Mouse (Mus musculus): ENCODE measurements around the gene Fibp. TPM values are rescaled to one million over a fixed set of nuclear protein-coding genes. Genes with fewer than 3 reads are reported as not detected.

Gene Fibp
- polyA plus RNA-seq, 1 experiment from 2014 or later: 40.2 TPM

DNA sequence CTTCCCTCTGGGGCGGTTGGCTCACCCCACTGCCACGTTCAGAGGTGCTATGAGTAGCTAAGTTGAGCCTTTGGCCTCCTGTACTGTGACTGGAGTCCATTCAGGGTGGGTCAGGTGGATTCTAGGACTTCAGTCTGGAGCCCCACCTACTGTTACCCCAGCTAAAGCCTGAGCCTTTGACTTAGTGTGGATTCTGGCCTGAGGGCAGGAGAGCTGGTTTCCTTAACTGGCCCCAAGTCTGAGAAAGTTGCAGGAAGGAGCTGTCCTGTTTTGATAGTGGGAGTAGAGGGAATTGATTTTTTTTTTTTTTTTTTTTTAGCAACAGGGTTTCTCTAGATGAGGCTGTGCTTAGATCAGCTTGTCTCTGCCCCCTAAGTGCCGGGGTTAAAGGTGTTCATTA is 33.9 kb downstream of the Fibp start:
- peaks cover 42% of the 10 kb centered on the region for H3K36me3 ChIP-seq (ENCODE audit: inconsistent target)
- WGBS (ENCODE audit: missing documents): 100% methylated on average over 1 of the region's 3 CpGs
- H3K79me2 ChIP-seq (ENCODE audit: inconsistent target): peaks cover 46% of the 10 kb centered on the region
- no peak overlapping the region for H3K27ac ChIP-seq
- H3K4me3 ChIP-seq (ENCODE audit: inconsistent target): no peak overlapping the region

DNA sequence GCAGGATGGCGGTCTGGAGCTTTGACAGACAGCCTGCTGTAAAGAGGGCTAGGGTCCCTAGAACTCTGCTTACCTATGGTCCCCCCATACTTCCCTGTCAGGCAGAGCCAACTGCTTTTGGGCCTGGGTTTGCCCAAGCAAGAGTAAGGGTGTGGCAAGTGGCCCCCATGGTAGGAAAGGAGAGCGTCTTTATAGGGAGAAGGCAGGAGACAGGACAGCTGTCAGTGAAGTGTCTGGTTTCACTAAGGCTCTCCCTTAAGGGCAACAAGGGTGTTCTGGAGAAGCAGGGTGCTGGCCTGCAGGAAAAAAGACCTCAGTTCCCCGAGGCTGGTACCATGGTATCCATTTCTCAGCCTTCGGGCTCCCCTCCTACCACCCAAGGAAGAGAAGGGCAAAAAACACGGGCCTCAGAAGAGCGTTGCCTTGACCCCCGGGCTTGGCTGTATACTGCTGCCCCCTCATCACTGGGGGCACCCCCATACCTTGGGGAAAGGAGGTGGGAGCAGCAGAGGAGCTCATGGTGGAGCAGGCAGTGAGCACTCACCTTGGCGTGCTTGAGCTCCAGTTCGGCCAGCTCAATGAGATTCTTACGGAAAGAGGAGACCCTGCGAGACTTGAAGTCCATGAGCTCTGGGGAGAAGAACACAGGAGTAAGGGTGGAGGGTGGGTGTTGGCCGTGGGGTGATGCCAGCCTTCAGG is 35.1 kb downstream of the Fibp start:
- peaks cover 53% of the 10 kb centered on the region for H3K79me2 ChIP-seq (ENCODE audit: inconsistent target)
- H3K36me3 ChIP-seq (ENCODE audit: inconsistent target): peaks cover 42% of the 10 kb centered on the region
- H3K4me3 ChIP-seq (ENCODE audit: inconsistent target): no peak overlapping the region
- 95% methylated on average over 12 of the region's 12 CpGs for WGBS (ENCODE audit: missing documents)
- no peak overlapping the region for H3K27ac ChIP-seq

DNA sequence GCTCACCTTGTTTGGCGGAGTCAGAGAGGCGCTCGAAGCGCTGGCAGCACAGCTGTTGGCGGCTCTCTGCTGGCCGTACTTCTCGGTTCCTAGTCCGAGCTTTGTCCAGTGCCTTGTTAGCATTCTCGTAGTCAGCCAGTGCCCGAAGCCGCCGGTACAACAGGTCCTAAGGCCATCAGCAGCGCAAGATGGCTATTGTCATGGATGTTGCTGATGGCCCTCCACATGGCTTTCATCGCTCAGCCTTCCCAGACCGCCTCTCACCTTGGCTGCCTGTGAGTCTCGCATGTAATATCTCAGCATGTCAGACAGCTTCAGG is 35.6 kb downstream of the Fibp start:
- Histone ChIP-seq H3K27ac (no peak overlapping the region), H3K4me3 (ENCODE audit: inconsistent target) (no peak overlapping the region), H3K36me3 (ENCODE audit: inconsistent target) (peaks cover 42% of the 10 kb centered on the region), H3K79me2 (ENCODE audit: inconsistent target) (peaks cover 58% of the 10 kb centered on the region)
- WGBS (ENCODE audit: missing documents): 95% methylated on average over 16 of the region's 16 CpGs

DNA sequence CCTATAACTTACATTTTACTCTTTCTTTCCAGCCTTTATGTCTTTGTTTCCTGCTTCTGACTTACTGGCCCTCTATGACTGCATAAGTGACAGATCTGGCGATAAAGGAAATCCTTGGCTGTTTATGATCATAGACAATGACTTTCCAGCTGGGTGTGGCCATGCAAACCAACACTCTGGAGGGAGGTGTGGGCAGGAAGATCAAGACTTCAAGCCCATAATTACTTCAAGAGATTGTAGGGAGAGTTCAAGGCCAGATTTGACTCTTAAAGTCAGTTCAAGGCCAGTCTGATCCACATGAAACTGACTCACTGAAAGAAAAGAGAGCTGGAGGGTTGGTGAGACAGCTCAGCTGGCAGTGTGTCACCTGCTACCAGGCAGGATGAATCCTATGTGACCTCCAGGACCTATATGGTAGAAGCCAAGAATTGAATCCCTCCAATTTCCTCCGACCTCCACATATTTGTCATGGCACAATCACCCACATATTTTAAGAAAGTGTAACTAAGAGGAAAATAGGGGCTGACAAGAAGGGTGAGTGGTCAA is 40.0 kb downstream of the Fibp start:
- WGBS (ENCODE audit: missing documents): 94% methylated on average over 2 of the region's 2 CpGs
- no peak overlapping the region for H3K27ac ChIP-seq
- H3K79me2 ChIP-seq (ENCODE audit: inconsistent target): peaks cover 63% of the 10 kb centered on the region
- no peak overlapping the region for H3K4me3 ChIP-seq (ENCODE audit: inconsistent target)
- peaks cover 24% of the 10 kb centered on the region for H3K36me3 ChIP-seq (ENCODE audit: inconsistent target)

DNA sequence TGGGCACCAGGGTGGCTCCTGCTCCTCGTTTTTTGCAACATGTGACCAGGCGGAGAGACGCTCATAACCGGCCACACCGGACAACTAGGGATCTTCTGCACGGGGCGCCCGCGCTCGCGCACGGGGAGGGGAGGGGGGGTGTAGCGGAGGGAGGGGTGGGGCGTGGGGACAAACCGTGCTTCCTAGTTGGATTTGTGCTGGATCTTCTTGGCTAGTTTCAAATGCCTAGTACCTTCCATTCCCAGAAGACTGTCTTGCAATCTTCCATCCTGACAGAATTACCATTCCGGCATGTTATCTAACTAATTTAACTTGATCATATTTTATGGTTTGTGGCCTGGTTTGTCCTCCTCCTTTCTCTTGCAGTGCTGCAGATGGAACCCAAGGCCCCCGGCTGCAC is 43.3 kb downstream of the Fibp start, which contains the start of gene 1700020D05Rik:
Gene 1700020D05Rik (minus strand): TSS at position 101 of the 400 bp plus-strand sequence.
- H3K27ac ChIP-seq: no peak within 1 kb of the TSS
- peaks cover 89% of the 10 kb centered on the region for H3K79me2 ChIP-seq (ENCODE audit: inconsistent target)
- WGBS (ENCODE audit: missing documents): 96% methylated on average over 17 of the region's 17 CpGs
- H3K36me3 ChIP-seq (ENCODE audit: inconsistent target): peaks cover 5% of the 10 kb centered on the region; the same call in 1 of the 2 replicates
- H3K4me3 ChIP-seq (ENCODE audit: inconsistent target): no peak within 1 kb of the TSS

DNA sequence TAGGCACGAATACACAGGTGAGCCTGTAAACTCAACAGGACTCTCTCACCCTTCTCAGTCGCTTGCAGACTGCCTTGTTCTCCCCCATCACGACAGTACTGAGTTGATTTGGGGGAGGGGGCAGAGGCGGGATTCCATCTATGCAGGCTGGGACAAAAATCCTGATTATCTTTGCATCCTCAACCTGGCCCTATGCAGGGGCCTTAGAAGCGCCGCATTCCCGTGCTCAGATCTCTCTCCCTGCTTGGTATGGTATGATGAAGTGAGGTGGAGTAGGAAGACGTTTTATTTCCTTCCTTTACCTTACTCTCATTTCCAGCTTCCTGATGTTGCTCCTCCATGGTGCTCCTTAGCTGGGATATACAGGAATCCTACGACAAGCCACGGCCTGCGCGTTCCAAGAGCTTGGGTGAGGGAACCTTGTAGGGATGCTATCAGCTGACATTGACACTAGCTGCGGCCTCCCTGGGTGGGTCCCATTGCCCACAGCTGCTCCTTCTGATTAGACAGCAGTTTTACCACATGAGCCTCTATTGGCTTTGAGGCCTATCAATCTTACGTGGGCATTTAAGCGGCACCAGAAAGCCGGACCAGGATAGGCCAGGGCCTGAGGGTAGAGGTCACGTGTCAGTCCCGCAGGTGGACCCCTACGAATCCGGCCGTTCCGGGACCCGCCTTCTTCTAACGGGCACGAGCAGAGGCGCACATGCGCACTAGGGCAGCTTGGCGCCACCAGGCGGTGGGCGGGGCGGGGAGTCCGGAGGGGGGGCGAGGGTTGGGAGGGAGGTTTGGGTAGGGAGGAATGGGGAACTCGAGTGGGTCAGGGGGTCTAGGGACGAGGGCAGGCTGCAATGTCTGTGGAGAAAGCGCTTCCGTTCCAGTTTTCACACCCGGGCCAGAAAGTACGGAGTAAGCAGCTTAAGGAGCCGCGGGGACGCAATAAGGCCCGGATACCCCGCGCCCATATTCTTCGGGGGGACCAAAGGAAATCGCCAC is 49.9 kb downstream of the Fibp start, which contains the start of gene Snx32:
Gene Snx32 (minus strand): TSS at position 508 of the 996 bp plus-strand sequence.
- WGBS (ENCODE audit: missing documents): 2% methylated on average over 46 of the region's 47 CpGs
- peak within 1 kb of the TSS; percentile 89 for H3K27ac ChIP-seq

DNA sequence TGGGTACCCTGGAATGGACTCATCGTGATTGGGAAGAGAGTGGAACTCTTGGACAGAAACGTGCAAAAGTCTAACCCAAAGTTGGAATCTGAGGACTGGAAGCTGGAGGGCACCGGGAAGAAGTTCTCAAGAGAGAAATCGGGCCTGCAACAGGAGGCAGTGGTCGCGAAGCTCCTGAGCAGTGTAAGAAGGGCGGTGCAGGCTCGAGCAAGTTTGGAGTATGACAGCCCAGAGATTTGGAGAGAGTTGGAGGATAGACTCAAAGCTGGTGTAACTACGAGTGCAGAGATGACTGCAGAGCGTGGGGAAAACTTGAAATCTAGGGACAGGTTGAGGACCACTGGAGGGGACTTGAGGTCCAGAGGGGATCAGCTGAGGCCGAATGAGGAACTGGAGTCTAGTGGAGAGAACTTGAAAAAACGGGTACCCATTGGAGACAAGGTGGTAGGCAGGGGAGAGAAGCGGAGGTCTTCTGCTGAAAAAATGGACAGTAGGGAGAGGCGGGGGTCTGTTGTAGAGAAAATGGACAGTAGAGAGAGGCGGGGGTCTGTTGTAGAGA is 50.7 kb downstream of the Fibp start:
- Histone ChIP-seq H3K79me2 (ENCODE audit: inconsistent target) (peaks cover 57% of the 10 kb centered on the region), H3K36me3 (ENCODE audit: inconsistent target) (no peaks in the 10 kb centered on the region), H3K27ac (peak overlapping the region; percentile 89), H3K4me3 (ENCODE audit: inconsistent target) (peak overlapping the region; percentile 71)
- WGBS (ENCODE audit: missing documents): 12% methylated on average over 15 of the region's 15 CpGs

More for the DNA sequence above, 49.9 kb downstream of the Fibp start, which contains the start of gene Snx32:
- peak within 1 kb of the TSS; percentile 86 for H3K4me3 ChIP-seq (ENCODE audit: inconsistent target)
- no peaks in the 10 kb centered on the region for H3K36me3 ChIP-seq (ENCODE audit: inconsistent target)
- peaks cover 65% of the 10 kb centered on the region for H3K79me2 ChIP-seq (ENCODE audit: inconsistent target)

DNA sequence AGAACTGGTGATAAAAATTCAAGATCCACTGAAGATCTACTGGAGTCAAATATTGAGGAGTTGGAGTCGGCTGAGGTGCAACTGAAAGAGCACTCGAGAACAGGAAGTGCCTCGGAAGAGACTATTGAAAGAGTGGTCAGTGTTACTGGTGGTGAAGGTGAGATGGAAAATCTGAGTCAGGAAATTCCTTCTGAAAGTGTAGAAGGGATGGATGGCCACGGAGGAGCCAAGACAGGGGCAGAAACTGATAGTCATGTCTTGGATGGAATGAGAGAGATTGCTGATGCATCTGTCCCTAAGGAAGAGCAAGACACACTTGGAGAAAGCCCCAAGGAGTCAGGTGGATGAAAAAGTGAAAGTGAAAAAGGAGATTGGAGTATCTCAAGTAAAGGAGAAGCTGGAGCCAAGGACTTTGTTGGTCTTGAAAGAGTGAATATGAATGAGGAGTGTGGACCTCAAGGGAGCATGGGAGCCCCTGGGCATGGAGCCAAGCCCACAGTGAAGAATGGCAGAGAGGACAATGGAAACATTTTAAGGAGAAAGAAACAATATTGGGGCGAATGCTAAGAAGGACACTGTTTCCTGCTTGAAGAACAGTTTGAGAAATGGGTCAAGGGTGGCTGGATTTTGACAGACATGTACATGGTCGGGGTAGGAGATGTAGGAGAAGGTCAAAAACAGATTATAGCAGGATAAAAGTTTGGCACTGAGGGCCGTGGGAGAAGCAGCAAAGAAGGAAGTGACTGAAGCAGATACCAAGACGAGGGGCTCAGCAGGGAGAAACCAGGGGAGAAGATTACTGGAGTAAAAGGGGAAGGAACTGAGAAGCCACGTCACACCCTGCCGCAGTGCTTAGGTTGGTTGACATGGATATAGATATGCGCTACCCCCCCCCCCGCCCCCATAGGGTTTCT is 51.9 kb downstream of the Fibp start:
- 6% methylated on average over 11 of the region's 12 CpGs for WGBS (ENCODE audit: missing documents)
- Histone ChIP-seq H3K27ac (peak overlapping the region; percentile 78), H3K79me2 (ENCODE audit: inconsistent target) (peaks cover 45% of the 10 kb centered on the region), H3K36me3 (ENCODE audit: inconsistent target) (no peaks in the 10 kb centered on the region), H3K4me3 (ENCODE audit: inconsistent target) (peak overlapping the region; percentile 71)

DNA sequence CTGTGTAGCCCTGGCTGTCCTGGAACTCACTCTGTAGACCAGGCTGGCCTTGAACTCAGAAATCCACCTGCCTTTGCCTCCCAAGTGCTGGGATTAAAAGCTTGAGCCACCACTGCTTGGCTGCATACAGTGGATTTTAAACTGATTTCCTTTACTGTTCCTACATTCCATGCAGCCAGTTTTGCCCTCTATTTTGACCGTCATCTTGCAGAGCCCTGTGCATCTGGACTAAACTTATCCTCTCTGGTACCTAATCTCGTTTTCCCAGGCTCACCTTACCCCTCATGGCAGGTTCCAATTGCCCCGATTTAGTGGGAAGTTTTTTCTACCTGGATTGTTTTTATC is 52.6 kb downstream of the Fibp start:
- peaks cover 38% of the 10 kb centered on the region for H3K79me2 ChIP-seq (ENCODE audit: inconsistent target)
- H3K36me3 ChIP-seq (ENCODE audit: inconsistent target): no peaks in the 10 kb centered on the region
- H3K27ac ChIP-seq: peak overlapping the region; percentile 78
- no peak overlapping the region for H3K4me3 ChIP-seq (ENCODE audit: inconsistent target)
- WGBS (ENCODE audit: missing documents): 47% methylated on average over 3 of the region's 3 CpGs

Other genes starting within 250 kb of the Fibp start
- 14.8 to 16.9 TPM (median 16.9 TPM) in 3 replicates for gene Pacs1, start 187.5 kb upstream of the Fibp start, polyA plus RNA-seq (2018)
- 131 to 171 TPM (median 133 TPM) in 3 replicates for gene Sf3b2, start 165.2 kb upstream of the Fibp start, polyA plus RNA-seq (2018)
- not detected in 3 replicates for gene Gal3st3, start 162.3 kb upstream of the Fibp start, polyA plus RNA-seq (2018)
- not detected in 3 replicates for gene Catsper1, start 124.9 kb upstream of the Fibp start, polyA plus RNA-seq (2018)
- gene Cst6, start 111.0 kb upstream of the Fibp start, polyA plus RNA-seq (2018): 0.05 to 0.27 TPM in 2 of 3 replicates, not detected in the other
- 12.7 to 36.5 TPM (median 17.7 TPM) in 3 replicates for gene Eif1ad, start 93.9 kb upstream of the Fibp start, polyA plus RNA-seq (2018)
- gene Banf1, start 93.4 kb upstream of the Fibp start, polyA plus RNA-seq (2018): 43.3 to 113 TPM (median 54.5 TPM) in 3 replicates
- gene Sart1, start 71.9 kb upstream of the Fibp start, polyA plus RNA-seq (2018): 31.4 to 48.9 TPM (median 32.4 TPM) in 3 replicates
- gene Tsga10ip, start 58.1 kb upstream of the Fibp start, polyA plus RNA-seq (2018): not detected in 3 replicates
- 147 to 170 TPM (median 156 TPM) in 3 replicates for gene Drap1, start 35.6 kb upstream of the Fibp start, polyA plus RNA-seq (2018)
- 28.7 to 55.4 TPM (median 29.9 TPM) in 3 replicates for gene AI837181, start 35.5 kb upstream of the Fibp start, polyA plus RNA-seq (2018)
- gene Fosl1, start 13.1 kb upstream of the Fibp start, polyA plus RNA-seq (2018): 0.43 TPM in 1 of 3 replicates, not detected in the others
- 0.80 to 3.3 TPM (median 2.9 TPM) in 3 replicates for gene Ccdc85b, start 2.7 kb upstream of the Fibp start, polyA plus RNA-seq (2018)
- 0.24 to 0.53 TPM in 2 of 3 replicates, not detected in the other for gene Ctsw, start 7.9 kb downstream of the Fibp start, polyA plus RNA-seq (2018)
- gene Efemp2, start 13.3 kb downstream of the Fibp start, polyA plus RNA-seq (2018): 4.6 to 7.5 TPM (median 6.8 TPM) in 3 replicates
- 6.4 to 14.5 TPM (median 10.8 TPM) in 3 replicates for gene Mus81, start 27.8 kb downstream of the Fibp start, polyA plus RNA-seq (2018)
- 1,230 to 2,008 TPM (median 1,377 TPM) in 3 replicates for gene Cfl1, start 29.8 kb downstream of the Fibp start, polyA plus RNA-seq (2018)
- gene 1700020D05Rik, start 43.2 kb downstream of the Fibp start, polyA plus RNA-seq (2018): 0.34 to 1.6 TPM (median 0.91 TPM) in 3 replicates
- gene Snx32, start 49.9 kb downstream of the Fibp start, polyA plus RNA-seq (2018): 5.5 to 23.0 TPM (median 11.7 TPM) in 3 replicates
- 0.11 TPM in 1 of 3 replicates, not detected in the others for gene Ovol1, start 100.0 kb downstream of the Fibp start, polyA plus RNA-seq (2018)
- 10.0 to 20.3 TPM (median 16.8 TPM) in 3 replicates for gene Ap5b1, start 107.4 kb downstream of the Fibp start, polyA plus RNA-seq (2018)
- gene Rnaseh2c, start 141.3 kb downstream of the Fibp start, polyA plus RNA-seq (2018): 11.6 to 23.4 TPM (median 21.6 TPM) in 3 replicates
- 35.4 to 54.4 TPM (median 47.1 TPM) in 3 replicates for gene Kat5, start 149.6 kb downstream of the Fibp start, polyA plus RNA-seq (2018)
- gene Rela, start 176.9 kb downstream of the Fibp start, polyA plus RNA-seq (2018): 48.3 to 268 TPM (median 62.4 TPM) in 3 replicates
- gene Sipa1, start 203.1 kb downstream of the Fibp start, polyA plus RNA-seq (2018): 29.5 to 49.9 TPM (median 44.1 TPM) in 3 replicates
- 29.4 to 53.8 TPM (median 31.8 TPM) in 3 replicates for gene Map3k11, start 228.1 kb downstream of the Fibp start, polyA plus RNA-seq (2018)
- 16.4 to 37.7 TPM (median 26.8 TPM) in 3 replicates for gene Pcnx3, start 228.3 kb downstream of the Fibp start, polyA plus RNA-seq (2018)
- gene Kcnk7, start 243.8 kb downstream of the Fibp start, polyA plus RNA-seq (2018): not detected in 3 replicates

All from macrophage (primary cell).